Mouse (Mus musculus): ENCODE results near the gene Jup.

The Jup gene

DNA sequence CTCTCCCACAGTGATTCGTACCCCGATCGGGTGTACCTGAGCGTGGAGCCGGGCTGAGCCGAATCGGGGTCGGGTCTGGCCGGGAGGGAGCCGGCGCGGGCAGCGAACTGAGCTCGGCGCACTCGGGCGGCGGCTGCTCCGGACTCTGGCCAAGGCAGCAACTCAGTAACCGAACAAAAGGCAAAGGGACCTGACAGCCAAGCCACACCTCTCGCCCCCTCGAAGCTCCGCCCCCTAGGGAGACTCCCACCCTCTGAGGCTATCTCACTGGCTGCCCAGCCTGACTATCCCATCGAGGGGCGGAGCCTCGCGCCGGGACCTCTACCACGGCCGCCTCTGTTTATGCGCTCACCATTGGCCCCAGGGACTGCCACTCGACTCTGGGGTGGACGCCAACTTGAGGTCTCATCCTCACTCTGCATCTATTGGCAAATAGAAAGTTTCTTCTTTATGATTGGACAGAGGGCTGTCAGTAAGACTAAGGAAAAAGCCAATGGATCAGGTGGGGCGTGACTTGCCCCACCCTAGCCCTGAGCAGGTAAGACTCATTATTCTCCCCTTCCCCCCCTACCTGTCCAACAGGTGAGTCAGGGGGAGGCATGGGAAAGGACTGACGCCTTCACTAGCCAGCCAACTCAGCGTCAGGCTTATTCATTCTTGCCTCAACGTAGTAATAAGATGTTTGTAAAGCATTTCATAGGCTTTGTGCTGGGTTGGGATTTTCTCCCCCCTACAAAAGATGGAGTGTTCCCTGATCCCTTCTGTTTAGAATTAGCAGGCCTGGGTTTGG, at the start of gene Jup:
Jup (minus strand) TSS at position 164 of the 790 bp plus-strand sequence.
- peak; percentile 100 for DNase-seq

DNA sequence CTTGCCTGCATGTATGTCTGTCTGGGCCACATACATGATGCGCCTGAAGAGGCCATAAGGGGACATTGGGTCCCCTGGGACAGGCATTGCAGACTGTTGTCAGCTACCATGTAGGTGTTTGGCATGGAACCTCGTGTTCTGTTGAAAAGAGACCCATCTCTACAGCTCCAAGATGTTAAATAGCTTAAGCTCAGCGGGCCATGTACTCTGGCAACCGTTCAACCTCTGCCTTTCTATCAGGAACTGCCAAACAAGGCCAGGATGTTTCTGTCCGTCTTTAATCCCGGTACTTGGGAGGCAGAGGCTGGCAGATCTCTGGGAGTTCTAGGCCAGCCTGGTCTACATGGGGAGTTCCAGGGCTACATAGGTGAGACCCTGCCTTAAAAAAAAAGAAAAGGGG, 45.1 kb upstream of the Jup start:
- DNase-seq: no peak

DNA sequence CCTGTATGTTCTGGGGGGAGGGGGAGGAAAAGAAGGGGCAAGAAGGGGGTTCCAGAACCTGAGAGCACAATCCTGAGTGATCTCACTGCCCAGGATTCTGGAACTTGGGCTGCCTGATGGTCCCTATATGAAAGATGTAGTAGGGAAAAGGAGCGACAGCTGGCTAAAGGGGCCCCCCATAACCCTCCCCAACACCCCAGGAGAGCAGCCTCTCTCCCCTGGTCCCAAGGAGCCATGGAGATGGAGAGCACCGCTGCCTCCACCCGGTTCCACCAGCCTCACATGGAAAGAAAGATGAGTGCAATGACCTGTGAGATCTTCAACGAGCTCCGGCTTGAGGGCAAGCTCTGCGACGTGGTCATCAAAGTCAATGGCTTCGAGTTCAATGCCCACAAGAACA, 44.2 kb upstream of the Jup start, which contains the start of the genes Nt5c3b and Klhl10:
Nt5c3b (minus strand) TSS at position 12 of the 400 bp plus-strand sequence.
Klhl10 (plus strand) TSS at position 121 of the 400 bp plus-strand sequence.
- no peak for DNase-seq

DNA sequence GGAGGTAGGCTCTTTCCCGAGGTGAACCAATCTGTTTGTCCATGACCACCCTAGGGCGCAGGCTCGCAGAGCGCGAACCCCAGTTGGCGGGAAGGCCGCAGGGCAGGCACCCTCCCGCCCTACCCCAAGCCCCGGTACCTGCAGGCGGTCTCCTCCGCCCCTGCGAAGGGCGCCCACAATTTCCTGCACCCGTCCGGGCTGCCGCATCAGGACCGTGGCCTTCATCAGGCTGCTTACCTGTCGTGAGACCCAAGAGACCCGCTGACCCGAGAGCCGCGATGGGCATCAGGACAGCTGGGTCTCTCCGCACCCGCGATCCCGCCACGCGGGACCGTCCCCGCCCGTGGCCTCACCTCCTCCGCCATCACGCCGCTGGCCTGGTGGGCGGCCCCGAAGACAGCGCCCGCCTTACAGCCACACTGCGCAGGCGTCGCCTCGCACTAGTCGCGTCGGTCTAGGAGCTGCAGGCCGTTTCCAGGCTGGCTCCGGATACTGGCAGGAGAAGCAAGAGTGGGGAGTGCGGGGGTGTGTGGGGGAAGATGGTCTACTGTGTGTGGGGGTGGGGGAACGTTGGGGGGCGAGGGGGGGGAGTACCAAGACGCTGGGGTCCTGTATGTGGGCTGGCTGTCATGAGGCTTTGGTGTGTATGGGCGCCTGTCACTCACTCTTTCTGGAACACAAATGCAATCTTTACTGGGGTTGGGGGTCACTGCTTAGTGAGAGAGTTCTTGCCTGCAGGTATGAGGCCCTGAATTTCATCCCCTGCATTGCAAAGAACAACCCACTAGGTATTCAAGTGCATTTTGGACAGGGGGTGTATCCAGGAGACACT, 43.3 kb upstream of the Jup start:
- peak; percentile 88 for DNase-seq

DNA sequence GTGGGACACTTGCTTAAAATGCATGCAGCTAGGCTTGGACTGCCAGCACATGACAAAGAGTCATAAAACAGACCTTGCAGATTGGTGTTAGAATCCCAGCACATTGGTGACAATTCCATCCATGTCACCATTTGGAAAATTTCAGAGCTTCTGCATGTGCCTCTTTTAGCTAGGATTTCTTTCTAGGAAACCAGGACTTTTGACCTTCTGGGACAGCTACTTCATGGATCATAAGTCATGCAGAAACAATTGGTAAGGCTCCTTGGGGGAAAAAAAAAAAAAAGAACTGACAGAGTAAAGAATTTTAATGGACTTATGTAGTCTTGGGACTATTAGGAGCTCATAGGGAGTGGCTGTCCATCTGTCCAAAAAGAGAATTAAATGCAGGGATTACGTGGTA, 40.3 kb upstream of the Jup start:
- no peak for DNase-seq

DNA sequence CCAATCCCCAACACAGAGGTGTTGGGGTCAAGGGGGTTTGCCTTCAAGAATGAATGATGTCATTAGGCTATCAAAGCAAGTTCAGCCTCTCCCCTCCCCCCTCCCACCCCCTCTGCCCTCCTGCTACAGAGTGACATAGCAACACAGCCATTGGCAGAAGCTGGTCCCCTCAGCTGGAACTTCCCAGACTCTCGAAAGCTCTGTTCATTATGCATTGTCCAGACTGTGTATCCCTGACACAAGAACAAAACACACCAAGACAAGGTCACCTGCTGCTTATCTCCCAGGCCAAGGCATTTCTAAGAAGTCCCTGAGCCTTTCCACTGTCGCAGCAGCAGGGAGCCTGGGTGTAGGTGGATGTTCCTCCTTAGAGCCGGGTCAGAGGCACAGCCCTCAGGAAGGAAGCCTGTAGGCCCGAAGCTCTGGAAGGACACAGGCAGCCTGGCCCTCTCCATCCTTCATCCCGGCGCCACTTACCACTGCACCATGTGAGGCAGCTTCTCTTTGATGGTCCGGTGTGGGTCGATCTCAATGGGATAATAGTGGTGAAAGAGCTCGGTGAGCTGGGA, 38.2 kb upstream of the Jup start:
- DNase-seq: no peak

DNA sequence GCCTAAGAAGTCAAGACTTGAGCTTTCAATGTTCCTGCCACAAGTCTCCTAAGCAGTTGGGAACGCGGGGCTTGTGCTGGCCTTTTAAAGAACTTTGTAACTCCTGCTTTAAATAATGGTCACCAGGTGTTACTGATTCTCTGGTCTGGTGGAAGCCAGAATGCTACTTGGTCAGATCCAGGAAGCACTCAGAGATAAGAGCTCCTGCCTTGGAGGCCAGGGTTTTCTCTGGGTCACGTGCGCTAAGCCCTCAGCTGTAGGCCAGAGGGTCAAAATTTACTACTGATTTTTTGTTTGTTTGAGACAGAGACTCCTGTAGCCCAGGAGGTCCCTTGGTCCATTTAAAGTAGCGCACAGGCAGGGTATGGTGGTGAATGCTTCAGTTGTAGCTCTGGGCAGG, 34.4 kb upstream of the Jup start:
- no peak for DNase-seq

DNA sequence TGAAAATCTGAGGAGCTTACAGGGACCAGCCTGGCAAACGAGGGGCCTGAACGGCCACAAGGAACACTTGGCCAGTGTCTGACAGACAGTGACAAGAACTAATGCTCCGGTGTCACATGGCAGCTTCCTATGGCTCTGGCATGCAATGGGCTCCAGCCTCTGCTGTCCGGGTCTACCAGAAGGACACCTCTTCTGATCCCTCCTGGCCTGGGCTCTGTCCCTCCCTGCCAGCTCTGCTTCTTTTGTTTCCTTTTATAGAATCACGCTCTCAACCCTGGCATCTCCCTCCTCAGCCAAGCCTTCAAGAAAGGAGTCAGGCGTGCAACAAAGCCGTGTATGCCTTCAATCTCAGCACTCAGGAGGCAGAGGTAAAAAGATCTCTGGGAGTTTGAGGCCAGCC, 32.5 kb upstream of the Jup start:
- DNase-seq: no peak

DNA sequence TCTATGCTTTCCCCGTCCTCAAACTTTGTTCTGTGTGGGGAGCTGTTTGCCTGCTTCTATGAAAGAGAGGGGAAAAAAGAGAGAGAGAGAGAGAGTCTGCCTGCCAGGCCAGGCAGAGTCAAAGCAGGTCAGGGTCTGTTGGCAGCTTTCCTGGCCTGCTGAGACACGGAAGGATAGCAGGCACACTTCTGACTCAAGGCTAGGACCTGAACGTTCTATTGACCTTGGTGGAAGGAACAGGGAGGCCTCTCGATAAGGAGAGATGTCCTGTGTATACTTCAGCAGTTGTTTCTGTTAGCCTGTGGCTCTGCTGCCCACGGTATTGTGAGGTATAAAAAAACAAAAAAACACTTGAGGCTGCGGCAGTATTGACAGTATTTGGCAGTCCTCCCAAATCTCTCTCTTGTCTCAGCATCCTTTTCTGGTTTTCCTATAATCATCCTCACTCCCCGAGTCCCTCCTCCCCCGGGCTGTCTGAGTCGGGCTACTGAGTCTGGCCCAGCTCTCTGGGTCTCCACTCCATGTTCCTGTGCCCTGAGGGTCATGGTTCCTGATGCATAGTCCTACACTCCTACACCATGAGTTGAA, 31.1 kb upstream of the Jup start:
- no peak for DNase-seq

DNA sequence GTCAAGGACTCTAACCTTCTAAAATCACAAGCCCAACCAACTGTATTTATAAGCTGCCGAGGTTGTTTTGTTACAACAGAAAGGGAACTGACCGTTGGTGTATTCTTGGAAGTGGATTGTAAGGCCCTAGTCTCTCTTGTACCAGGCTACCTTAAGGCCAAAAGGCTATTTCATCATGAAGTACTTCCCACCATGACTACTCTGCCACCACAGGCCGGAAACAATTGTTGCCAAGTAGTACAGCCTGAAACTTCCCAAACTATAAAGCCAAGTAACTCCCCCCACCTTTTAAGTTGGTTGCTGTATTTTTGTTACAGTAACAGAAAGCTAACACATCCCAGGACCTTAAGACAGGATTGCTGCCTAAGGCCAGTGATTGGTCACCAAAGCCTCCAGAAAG, 29.3 kb upstream of the Jup start:
- no peak for DNase-seq

DNA sequence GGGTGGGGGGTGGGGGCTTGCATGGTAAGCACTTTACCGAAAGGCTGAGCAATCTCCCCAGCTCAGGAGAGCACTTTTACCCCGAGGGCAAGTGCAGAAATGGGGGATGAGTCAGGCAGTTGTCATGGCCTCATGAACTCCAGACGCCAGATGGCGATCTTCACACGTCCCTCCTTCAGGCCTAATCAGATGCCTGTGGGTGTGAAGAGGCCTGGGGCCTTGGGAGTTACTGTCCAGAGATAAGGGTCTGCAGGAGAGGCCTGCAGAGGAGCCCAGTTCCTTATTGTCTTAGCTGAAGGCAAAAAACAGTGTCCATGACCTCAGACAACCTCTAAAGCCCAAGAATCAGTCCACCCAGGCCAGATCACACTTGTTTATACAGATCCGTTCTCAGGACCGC, 28.3 kb upstream of the Jup start:
- DNase-seq: peak; percentile 62

DNA sequence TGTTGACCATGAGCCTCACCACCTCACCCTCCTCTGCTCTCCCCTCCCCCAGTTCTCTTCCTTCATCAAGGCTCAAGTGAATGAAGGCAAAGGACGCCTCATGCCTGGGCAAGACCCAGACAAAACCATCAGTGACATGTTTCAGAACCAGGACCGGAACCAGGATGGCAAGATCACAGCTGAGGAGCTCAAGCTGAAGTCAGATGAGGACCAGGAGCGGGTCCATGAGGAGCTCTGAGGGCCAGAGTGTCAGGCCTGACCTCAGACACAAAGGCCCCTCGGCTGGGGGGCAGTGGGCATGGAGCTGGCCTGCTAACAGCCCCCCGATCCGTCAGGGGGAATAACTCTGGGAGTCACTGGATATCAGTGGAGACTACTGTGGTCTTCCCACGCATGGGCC, 26.3 kb upstream of the Jup start:
- DNase-seq: no peak

DNA sequence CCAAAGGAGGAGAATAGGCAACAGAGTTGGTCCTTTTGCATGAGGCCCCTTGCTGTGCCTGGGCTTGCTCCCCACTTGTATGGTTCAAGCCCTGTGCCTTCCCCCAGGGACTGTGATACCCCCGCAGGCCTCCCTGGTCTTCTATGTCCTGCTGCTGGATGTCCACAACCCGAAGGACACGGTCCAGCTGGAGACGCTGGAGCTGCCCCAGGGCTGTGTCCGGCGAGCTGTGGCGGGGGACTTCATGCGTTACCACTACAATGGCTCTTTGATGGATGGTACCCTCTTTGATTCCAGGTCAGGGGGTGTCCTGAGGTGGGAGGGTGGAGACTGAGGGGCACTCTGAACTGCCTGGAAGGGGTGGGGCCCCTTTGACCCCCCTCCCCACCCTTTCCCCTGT, 24.0 kb upstream of the Jup start:
- no peak for DNase-seq

DNA sequence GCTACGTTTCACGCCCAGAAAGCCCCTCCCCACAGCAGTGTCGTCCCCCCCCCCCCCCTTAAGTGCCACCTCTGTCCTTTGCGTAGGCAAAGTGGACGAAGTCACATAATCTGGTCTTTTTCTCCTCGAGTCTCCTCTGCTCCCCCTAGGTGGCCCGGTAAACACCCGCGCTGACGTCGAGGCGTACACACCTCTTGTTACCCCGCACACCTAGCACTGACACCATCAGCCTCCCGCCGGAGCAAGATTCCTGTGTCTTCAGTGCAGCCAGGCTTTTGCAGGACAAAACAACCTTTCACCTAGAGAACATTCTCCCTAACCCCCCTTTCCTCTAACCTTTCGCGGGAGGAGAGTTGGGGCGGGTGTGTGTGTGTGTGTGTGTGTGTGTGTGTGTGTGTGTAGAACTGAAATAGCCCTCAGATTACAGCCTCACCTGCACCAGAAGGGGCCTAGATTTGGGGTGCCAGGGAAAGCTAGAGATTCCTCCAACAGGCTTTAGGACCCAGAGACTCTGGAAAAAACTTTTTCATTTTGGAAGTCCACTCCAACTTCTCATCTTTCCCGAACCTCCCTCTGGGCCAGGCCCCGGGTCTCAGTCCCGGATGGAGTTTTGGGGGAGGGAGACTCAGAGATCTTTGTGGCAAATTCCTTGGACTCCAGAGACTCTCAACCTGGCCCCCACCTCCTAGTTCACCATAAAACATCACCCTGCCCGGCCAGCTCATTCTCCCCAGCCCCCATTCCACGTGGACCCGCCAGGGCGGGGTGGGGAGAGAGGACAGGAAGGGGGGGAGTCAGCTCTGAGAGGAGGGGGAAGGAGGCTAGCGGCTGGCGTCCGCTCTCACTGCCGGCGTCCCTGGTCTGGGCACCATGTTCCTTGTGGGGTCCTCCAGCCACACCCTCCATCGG, 17.6 kb upstream of the Jup start, which contains the start of gene Fkbp10:
Fkbp10 (plus strand) TSS at position 784 of the 909 bp plus-strand sequence.
- no peak for DNase-seq

DNA sequence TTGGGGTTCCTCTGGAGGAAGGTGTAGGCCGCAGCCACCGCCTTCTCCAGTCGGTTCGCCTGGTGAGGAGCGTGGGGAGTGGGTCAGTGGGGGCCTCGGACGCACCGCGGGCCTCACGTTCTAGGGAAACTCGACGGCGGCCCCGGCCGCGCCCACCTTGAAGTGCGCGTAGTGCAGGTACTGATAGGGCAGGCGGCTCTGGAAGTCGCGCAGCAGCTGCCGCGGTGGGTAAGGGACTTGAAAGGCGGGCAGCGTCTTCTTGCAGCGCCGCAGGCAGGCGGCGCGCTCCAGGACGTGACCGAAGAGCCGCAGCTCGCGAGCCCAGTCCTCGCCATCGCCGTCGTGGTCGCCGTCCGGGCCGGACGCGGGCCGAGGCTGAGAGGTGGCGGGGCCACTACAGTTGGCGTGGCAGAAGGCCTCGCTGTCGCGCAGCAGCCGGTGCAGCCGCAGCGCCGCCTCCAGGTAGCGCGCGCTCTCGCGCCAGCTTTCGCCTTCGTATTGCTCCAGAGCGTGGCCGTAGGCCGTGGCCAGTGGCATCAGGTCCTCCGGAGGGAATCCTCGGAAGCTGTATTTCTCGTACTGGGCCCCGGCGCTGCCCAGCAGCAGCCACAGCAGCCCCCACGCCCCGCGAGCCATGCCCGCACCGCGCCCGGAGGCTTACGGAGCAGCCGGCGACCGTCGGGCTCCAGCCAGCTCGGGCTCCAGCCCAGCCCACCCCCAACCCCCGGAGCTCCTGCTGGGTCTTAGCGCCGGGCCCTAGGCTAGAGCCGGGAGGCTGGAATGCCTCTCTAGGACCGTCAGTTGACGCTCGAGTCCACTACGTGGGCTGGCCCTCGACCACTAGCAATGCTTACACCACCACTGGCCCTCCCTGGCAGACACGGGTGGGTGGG, 16.7 kb upstream of the Jup start, which contains the start of gene P3h4:
P3h4 (minus strand) TSS at position 816 of the 893 bp plus-strand sequence.
- peak; percentile 75 for DNase-seq

DNA sequence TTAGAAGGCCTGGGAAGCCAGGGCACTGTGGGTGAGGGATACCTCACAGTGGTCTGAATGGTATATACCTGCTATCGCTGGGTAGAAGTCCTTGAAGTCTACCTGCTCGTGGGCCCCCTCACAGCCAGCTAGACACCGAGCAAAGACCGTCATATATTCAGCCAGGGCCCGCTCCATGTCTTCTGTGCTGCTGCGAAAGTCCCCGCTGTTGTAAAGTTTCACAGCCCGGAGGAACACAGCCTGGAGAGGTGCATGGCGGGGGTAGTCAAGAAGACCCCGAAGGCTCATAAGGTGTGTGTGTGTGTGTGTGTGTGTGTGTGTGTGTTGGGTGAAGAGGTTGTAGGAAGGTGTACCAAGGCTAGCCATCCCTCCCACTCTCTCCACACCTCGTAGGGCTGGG, 16.0 kb upstream of the Jup start:
- DNase-seq: no peak

DNA sequence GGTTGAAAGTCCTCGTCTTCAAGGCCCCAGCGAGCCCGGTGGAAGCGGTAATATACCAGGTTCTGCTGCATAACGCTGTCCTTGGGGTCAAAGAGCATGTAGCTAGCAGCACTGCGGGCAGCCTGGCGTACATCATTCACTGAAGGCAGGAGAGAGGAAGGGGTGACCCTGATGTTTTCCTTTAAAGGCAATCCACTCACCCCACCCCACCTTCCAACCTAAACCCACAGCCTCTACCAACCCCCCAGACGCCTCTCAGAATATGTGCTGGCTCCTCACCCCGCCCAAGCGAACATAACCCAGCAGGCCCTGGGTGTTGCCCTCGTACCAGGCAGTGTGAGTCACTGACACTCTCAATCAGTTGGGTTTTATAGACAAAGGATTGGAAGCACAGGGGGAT, 14.2 kb upstream of the Jup start:
- DNase-seq: no peak

DNA sequence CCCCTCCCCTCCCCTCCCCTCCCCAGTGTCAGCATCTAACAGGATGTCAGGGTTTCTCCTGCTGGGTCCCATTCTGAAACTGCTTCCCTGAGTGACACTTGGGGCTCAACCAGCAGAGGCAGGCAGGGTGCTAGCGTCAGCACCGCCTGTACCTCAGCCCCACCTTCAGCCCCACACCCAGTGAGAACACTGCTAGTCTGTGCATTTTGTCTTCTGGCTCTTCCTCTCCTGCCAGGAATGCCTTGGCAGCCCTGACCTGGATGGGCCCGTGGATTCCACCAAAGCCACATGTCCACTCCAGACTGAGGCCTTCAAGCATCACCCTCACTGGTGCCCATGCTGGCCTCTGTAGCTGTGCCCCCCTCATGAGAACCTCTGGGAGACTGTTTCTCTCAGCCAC, 12.1 kb upstream of the Jup start:
- no peak for DNase-seq

DNA sequence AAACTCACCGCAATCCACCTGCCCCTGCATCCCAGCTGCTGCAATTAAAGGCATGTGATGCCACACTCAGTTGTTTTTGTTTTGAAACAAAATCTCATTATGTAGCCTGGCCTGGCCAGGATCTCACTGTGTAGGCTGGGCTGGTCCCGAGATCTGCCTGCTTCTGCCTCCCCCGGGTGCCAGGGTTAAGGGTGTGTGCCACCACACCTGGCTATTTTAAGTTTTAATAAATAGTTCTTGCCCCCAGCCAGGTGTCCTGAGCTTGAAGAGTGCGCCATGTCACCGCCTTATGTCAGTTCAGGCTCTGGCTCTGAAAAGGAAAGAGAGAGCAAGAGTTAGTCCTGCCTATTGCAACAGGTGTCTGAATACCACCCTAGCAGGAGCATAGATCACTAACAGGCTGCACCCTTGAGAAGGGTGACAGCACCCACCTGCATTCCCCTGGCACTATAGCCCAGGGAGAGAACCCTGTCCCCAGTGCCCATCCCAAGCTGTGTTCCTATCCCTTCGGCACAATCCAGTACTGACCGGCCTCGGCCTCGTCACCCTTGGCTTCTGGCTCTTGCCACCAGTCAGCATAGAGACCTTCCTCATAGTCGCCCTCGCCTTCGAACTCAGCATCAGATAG, 11.4 kb upstream of the Jup start:
- DNase-seq: no peak

DNA sequence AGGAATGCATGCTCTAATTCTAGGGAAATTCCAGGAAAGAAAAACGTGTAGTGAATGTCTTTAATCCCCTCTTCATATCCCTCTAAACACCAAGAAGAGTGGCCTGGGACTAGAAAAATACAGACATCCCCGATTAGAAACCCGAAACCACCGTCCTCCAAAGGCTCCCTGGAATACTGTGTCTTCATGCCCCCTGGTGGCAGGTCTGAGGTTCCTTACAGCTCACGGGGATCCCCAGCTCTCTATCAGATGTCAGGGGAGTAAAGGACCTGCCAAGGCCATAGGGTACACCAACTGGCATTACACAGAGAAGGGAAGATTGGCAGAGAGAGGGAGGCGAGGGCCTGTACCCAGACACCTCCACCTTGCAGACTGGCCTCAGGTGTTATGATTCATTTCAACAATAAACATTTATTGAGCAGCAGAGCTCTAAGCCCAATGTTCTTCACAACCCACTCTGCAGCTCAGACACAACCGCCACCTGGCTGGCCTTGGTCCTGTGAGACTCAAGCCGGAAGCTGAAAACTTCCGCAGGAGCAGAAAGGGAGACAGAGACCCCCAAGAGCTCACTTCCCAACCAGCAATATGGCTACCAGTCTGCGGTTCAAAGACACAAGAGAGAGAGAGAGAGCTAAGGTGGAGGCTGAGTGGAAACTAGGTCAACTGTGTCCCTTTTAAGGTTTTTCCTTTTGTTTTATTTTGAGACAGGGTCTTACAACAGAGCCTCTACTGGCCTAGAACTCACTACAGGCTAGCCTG, 10.7 kb upstream of the Jup start:
- DNase-seq: peak; percentile 65

Measured in right cerebral cortex, adult 18-20 months (tissue).